Mouse (Mus musculus): ENCODE measurements around the gene Arhgap45.
A peak's percentile ranks its signal among the peaks of the same experiment; 100 is the strongest.
"Not testable (repeated sequence)": the region's sequence is repeated elsewhere in the genome, so short reads cannot be mapped to it uniquely, and the experiment has no call there.

The Arhgap45 gene

DNA sequence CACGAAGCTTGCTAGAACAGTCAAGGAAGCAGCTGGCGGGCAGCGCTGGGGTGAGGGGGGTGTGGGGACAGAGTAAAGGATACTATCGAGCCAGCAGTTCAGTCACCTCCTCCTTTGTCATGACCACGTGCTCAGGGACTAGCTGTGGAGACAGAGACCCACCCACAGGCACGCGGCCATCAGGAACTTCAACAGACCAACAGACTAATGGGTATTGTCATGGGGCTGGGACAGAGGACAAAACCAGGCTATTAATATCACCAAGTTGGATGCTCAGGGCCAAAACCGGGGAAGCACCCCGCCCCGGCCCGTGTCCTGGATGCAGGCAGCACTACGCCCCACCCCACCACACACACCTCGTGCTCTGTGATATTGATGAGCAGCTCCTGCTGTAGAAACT, 20.4 kb downstream of the Arhgap45 start:
- no peak for DNase-seq

DNA sequence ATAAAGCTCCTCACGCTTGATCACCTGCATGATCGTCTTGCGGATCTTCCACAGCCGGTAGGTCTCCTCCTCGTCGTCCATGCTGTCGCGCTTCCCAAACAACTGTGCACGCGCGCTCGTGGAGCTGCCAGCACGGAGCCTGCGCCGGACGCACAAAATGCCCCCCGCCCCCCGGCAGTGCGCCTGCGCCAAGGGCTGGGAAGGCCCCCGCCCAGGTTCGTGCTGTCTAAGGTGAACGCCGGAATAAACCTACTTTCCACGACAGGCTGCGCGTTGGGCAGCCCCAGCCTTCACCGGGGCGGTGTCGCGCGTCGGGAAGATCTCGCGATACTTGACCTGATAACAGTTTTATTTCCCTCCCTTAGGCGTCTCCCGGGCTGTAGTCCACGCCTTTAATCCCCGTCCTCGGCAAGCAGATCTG, 23.1 kb downstream of the Arhgap45 start, which contains the start of gene Polr2e:
Gene Polr2e (minus strand): TSS at position 237 of the 421 bp plus-strand sequence.
- DNase-seq = peak; percentile 98

DNA sequence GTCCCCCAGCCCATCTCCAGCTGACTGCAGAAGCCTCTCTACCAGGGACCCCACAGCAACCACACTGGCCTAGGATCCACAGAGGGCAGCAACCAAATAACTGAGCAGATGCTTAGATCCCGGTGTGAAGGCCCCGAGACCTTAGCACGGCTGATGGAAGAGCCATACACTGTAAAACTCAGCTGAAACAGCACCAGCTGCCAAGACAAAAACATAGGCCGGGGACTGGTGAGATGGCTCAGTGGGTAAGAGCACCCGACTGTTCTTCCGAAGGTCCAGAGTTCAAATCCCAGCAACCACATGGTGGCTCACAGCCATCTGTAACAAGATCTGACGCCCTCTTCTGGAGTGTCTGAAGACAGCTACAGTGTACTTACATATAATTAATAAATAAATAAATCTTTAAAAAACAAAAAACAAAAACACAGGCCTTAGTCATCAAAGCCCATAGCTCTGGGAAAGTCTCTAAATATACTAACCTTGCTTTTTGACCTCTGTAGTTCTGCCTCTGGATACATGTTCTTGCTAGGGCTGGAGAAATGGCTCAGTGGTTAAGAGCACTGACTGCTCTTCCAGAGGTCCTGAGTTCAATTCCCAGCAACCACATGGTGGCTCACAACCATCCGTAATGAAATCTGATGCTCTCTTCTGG, 25.1 kb downstream of the Arhgap45 start:
- not testable (repeated sequence) for DNase-seq

DNA sequence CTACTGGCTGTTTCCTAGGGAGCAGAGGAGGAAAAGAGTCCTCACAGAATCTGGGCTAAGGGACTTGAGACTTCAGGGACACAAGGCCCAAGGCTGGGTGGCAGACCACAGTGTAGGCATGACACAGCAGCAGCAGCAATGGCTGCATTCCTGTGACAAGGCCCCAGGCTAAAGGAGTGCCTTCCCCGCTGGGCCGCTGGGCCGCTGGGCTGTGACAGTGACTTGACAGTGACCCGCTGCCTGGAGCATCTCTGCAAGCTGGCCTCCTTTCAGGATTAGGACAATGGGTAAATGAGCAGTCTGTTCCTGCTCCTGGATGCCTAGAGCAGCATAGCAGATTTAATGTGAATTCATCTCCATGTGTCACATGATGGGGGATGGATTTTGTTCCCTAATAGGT, 27.6 kb downstream of the Arhgap45 start:
- DNase-seq = peak; percentile 87

DNA sequence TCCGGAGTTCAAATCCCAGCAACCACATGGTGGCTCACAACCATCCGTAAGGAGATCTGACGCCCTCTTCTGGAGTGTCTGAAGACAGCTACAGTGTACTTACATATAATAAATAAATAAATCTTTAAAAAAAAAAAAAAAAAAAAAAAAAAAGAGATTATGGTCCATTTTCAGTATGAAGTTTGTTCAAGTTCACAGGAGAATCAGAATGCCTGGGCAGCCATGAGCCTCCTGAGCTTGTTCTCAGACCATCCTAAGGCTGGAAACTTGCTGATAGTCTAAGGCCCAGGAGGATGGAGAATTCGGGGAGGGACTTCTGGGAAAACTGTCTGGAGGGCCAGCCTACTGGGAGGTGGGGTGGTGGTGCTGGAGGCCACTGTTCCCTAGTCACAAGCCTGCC, 28.9 kb downstream of the Arhgap45 start:
- DNase-seq = not testable (repeated sequence)

DNA sequence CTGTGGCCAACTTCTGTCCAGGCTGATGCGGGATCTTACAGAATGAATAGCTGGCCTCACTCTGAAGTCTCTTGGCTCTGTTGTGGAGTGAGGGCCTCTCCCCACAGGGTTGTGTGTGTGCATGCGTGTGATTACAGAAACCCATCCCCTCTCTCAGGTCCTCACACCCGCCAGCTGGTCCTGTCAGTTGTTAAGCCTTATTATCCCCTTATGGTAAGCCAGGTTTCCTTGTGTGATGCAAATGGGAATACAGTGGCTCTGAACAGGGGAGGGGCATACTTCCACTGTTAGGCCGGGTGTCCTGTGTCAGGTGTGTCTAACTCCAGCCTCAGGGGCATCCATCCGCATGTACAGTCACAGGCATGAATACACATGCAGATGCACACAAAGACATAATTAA, 29.3 kb downstream of the Arhgap45 start:
- DNase-seq = peak; percentile 77

DNA sequence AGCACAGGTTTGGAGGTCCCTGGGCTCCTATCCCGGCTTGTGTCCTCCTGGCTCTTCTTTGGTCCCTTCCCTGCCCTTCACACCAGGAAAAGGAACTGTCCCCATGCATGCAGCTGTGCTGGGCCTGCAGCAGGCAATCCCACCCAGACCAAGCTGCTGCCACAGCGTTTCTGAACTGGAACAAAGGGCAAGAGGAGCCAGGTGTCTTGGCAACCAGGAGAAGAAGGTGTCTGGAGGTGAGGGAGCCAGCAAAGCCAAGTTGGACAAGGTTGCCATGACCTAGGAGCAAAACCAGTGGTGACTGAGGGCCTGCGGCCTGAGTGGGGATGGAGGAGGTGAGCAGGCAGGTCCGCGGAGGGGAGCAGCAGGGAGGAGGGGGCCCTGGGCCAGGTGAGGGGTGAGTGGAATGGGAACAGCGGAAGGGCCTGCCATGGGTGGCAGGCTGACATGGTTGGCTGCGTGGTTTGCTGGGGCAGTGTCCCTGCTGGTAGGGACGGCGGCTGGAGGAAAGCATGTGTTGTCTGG, 30.6 kb downstream of the Arhgap45 start, which contains the start of gene Gpx4:
Gene Gpx4 (plus strand): TSS at position 126 of the 525 bp plus-strand sequence.
- DNase-seq = no peak

DNA sequence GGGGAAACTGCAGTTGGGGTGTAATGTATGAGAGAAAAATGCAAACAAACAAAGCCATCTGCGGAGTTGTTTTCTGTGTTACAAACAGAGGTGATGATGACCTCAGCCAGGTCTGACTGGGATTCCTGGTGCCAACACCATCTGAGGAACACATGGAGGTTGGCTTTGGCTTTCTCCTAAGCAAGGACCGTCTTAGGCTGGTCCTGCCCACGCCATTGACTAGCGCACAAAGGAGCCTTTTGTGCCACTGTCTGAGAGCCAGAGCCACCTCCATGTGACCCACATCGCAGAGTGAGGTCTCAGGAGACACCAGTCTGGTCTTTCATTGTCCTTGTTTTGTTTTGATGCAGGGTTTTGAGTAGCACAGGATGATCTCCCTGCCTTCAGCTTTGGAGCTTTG, 31.9 kb downstream of the Arhgap45 start:
- DNase-seq = peak; percentile 90

DNA sequence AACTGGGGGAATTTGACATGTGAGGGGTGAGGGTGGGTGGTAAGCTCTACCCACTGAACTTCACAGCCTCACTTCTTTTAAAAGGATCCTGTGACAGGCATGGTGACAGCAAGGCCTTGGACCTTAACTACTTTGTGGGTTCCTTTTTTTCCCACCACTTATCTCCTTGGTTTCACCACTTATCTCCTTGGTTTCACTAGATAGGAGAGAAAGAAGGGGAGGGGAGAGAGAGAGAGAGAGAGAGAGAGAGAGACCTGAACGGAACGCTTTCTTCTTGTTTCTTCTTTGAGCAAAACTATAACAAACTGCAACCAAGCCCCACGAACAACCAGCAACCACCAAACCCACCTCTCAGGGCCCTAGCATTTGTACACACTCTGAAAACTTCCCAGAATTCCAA, 32.4 kb downstream of the Arhgap45 start:
- no peak for DNase-seq

DNA sequence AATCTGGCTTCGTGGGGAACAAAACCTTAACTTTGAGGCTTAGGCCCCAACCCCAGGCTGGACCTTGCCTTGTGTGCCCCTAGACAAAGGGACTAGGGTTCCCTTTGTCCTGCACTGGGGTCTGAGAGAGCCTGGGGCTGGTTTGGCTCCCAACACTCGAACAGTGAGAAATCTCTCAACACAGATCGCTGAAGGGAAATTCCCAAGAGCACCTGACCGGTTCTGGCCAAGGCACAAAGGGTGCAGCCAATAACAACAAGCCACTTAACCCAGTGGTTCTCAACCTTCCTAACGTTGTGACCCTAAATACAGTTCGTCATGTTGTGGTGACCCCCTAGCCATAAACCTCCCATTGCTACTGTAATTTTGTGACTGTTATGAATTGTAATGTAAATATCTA, 33.8 kb downstream of the Arhgap45 start:
- DNase-seq = no peak

DNA sequence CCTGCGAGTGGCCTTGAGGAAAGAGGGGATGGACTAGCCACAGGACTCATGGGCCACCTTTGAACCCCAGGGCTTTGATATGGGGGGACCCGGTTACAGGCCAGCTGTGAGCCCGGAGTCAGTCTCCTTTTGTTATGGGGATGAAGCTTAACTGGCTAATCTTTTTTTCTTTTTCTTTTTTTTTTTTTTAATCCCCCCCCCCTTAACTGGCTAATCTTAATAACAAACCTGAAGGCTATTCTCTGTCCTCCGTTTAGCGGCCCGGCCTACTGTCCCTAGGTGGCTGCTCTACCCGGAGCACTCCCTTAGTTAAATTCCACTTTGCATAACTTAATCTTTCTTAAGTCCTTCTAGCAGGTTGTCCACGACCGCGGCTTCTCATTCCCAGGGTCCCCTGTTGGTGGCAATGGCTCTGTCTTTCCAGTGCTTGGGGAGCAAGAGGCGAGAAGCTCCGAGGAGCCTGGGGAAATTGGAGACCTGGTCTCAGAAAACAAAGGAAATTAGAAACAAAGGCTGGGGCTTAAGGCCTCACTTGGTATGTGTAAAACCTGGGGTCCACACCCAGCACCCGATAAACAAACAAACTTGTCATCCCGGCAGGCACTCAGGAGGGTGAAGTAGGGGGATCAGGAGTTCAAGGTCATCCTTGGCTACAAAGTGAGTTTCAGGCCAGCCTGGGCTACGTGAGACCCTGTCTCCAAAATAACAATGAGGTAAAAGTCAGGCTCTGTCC, 34.6 kb downstream of the Arhgap45 start:
- DNase-seq = peak; percentile 54

DNA sequence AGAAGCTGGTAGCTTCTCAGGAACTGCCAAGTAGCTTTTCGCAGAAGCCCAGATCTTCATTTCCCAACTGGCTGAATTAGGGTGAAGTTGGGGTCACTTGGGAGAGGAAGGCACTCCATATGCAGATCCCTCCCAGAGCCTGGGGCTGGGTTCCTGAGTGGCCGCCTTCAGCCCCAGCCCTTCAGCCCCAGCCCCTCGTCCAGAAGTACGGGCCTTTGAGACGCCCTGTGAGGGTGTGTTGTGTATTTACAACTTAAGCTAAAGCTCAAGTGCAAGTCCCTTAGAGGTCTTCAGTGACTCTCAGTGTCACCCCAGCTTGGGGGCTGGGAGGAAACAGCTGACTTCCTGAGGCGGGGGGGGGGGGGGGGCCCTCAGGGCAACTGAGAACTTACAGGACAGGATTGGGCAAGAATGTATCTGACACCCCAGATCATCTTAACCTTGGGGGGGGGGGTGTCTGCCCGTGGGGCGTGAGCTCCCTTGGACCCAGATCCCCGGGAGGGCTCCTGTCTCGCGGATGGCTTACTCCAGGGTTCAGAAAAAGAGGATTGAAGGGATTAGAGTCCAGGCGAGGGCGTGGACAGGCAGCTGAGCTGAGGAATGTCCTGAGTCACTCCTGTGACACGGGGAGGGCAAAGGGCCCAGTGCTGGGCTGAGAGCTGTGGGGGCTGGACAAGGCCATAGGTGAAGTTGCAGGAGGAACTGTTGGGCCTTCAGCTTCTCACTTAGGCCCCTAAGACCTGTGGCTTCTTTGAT, 35.3 kb downstream of the Arhgap45 start:
- DNase-seq = peak; percentile 77

DNA sequence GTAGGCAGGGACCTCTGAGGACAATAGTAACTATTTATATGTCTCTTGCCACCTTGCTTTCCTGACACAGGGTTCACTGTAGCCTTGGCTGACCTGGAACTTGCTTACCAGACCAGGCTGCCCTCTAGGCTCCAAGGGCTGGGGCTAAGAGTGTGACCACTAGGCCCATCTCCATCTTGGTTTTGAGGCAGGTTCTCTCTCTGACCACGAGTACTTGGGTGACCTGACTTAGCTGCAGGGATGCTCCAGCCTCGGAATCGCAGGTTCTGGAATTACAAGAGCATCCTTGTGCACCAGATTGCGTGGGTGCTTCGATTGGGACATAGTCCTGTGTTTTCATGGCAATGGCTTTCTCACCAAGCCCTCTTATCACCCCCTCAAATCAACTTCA, 35.9 kb downstream of the Arhgap45 start:
- DNase-seq = no peak

DNA sequence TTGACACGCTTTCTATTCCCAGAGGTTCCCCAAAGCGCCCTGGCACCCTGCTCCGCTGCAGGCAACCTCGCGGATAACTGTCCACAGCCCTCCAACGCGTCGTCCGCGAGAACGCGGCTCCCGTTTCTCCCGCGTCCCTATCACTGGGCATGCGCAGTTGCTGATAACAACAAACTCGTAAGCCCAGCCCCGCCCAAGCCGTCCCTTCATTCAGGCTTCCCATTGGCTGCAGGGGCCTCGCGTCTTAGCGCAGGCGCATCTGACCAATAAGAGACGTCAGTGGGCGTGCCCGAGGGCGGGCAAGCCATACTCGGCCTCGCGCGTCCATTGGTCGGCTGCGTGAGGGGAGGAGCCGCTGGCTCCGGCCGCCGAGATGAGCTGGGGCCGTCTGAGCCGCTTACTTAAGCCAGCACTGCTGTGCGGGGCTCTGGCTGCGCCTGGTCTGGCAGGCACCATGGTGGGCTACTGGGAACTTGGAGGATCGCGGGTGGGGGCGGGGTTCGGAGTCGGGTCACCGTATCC, 36.9 kb downstream of the Arhgap45 start:
- DNase-seq = peak; percentile 100

DNA sequence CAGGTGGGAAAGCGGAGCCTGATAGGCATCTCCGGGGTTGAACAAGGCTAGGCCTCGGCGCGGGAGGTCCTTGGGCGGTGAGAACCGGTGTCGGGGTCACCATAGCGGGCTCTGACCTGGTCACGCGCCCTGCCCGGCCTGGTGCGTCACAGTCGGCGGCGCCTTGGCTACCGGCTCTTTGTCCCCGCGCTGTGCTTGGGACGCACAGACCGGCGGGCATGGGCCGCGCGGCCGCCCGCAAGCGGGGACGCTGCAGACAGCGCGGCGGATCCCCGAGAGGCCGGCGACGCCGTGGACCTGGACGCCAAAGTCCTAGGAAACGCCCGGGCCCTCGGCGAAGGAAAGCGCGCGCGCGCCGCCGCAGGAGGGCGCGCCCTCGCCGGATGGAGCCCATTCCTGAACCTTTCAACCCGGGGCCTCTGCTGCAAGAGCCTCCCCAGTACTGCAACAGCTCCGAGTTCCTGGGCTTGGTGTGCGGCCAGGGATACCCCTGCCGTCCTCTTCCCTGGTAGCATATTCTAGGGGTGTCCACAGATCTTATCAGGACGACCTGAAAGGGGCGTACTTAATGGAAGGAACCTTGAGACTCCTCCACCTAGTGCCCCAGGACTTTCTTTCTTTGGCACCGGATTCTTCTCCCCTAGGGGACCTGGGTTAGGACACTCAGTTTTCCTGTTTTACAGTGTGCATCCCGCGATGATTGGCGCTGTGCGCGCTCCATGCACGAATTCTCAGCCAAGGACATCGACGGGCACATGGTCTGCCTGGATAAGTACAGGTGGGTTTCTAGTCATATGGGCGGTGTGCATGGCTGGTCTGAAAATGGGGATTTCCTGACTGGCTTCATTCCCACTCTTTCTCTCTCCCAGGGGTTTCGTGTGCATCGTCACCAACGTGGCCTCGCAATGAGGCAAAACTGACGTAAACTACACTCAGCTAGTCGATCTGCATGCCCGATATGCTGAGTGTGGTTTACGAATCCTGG, 37.7 kb downstream of the Arhgap45 start:
- DNase-seq = no peak

DNA sequence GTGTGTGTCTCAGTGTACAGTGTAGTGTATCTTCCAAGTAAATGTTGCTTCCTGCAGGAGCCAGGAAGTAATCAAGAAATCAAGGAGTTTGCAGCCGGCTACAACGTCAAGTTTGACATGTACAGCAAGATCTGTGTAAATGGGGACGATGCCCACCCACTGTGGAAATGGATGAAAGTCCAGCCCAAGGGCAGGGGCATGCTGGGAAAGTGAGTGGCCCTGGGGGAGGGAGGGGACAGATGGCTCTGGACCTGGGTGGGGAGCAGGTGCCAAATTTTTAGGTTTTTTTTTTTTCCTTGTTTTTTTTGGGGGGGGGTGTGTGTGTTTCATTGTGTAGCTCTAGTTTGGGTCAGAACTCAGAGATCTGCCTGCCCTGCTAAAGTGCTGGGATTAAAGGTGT, 38.5 kb downstream of the Arhgap45 start:
- not testable (repeated sequence) for DNase-seq

DNA sequence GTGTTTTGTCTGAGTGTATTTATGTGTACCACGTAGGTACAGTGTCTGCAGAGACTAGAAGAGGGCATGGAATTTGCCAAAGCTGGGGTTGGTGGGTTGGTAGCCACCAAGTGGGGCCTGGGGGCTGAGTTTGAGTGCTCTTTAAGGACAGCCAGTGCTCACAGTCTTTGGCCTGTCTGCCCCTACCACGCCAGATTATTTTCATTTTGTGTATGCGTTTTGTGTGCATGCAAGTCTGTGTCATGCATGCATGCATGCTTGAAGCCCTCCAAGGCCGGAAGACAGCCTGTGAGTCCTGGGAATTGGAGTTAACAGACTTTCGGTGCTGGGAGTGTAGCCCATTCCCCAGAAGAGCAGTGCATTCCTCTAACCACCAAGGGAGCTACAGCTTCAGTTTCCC, 38.9 kb downstream of the Arhgap45 start:
- DNase-seq = no peak

DNA sequence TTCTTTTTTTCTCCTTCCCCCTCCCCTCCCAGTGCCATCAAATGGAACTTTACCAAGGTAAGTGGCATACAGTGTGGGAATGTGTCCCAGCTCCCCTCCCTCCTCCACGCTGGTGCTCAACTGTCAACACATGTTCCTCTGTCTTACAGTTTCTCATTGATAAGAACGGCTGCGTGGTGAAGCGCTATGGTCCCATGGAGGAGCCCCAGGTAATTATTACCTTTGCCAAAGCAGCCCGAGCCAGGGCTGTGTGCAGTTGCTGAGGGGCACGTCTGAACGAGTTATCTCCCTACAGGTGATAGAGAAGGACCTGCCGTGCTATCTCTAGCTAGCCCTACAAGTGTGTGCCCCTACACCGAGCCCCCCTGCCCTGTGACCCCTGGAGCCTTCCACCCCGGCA, 39.4 kb downstream of the Arhgap45 start:
- no peak for DNase-seq

DNA sequence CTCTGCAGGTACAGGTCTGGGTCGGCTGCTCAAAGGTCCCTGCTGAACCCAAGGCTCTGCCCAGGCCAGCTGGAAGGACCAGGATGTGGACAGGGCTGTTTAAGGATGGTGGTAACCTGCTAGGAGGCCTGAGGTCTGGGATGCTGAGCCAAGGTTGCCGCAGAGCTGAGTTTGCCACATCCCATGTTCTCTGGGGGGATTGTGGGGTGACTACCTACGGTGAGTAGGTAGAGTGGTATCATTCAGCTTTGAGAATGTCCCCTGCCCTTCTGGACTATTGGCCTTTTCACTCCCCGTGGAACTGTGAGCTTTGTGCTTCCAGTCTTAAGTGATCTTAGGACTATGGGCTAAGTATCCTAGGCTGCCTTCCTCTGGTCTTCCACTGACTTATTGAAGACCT, 40.1 kb downstream of the Arhgap45 start:
- no peak for DNase-seq

DNA sequence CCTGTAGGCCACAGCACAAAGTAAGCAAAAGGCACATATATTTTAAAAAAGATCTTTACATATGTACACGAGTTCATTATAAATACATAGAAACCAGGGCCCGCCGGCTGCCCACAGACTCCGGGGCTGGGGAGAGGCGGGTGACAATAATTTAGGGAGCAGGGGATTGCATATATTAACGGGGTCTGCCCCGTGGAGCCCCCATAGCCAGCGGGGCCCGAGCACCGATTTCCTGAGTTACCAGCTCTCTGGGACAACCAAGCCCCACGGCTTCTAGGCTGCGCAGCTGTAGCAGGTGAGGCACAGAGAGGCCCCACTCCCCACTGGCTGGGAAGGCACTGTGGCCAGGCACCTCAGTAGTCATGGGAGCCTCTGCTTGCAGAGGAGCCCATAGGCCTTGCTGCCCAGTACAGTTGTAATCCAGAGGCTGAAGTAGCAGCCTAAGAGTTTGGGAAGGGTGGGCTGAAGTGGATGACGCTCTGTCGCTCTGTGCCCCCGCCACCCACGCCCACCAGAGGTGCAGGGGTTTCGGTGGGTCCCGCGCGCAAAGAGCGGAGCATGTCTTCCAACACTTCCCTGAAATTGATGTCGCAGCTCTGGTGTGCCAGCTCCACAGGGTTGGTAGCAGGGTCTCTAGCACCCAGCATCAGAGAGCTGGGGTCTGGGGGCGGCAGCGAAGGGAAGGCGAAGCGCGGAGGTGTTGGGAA, 40.7 kb downstream of the Arhgap45 start:
- no peak for DNase-seq

DNA sequence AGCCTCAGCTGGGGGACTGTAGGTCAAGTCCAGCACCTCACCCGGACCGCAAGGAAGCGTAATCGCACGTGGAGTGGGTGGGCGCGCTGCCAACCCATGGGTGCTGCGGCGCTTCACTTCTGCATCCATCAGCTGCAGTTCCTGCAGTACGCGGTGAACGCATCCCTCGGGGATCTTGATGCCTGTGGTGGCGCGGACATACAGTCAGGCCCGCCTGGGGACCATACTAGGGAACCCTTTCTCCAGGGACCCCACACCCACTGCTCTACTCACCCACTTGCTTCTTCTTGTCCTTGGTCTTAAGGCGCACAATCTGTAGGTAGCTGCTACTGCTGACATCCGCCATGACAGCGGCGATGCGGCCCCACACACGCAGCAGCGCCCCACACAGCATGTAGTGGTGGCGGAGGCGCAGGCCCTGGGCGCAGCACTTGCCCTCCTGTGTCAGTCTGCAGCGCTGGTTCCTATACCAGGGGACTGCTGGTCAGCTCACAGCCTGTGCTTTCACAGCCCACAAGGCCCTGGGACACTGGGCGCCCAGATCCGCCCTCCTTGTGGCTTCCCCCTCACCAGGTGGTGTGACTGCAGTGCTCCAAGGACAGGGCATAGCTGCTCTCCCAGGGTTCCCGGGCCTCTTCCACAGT, 41.4 kb downstream of the Arhgap45 start:
- no peak for DNase-seq

Data from retina, postnatal 1 day (tissue).